Mouse (Mus musculus): ENCODE data around the gene Ffar2. TPM values are rescaled to one million over a fixed set of nuclear protein-coding genes. Genes with fewer than 3 reads are reported as not detected.

The Ffar2 gene
- polyA plus RNA-seq, 1 experiment from 2014 or later: not detected

- DNase-seq (ENCODE audit: low spot score): no peak
- 0 out of 2 replicates have a peak, but pooled peaks cover 15% of the 10 kb centered on the region for H3K27me3 ChIP-seq (ENCODE audit: low read depth, poor library complexity, severe bottlenecking)
- no peaks in the 10 kb centered on the region for H3K9me3 ChIP-seq (replicated peaks)
- no peaks in the 10 kb centered on the region for H3K36me3 ChIP-seq
- no peak overlapping the region for H3K4me3 ChIP-seq
- no peaks in the 10 kb centered on the region for H3K4me1 ChIP-seq
- H3K27ac ChIP-seq: no peak overlapping the region
- WGBS: 75% methylated on average over 1 of the region's 1 CpGs
Observed at GRCm38 (mm10) chr7:30785154-30785553, 38.4 kb downstream of the Ffar2 start.

- Histone ChIP-seq H3K27ac (no peak overlapping the region), H3K9me3 (replicated peaks) (no peaks in the 10 kb centered on the region), H3K4me1 (no peaks in the 10 kb centered on the region), H3K36me3 (no peaks in the 10 kb centered on the region), H3K27me3 (ENCODE audit: low read depth, poor library complexity, severe bottlenecking) (0 out of 2 replicates have a peak, but pooled peaks cover 6% of the 10 kb centered on the region), H3K4me3 (no peak overlapping the region)
- DNase-seq (ENCODE audit: low spot score): no peak
- WGBS: 80% methylated on average over 3 of the region's 3 CpGs
Observed at GRCm38 (mm10) chr7:30782658-30783057, 40.9 kb downstream of the Ffar2 start.

DNA sequence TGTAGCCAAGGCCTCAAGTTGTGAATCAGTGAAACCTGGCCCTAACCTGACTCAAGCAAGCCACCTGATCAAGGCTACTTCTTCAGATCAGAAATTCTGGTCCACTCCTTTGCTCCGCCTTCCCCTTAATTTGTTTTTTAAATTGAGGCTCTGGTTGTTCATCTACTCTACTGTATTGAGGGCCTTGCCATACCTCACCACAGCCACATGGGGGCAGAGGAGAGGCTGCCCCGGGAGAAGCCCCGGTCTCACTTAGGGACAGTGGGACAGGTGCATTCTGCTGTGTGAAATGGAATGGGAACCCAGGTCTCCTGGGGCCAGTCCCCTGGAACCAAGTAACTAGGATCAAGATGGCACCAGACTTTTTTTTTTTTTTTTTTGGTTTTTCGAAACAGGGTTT lies 41.8 kb downstream of the Ffar2 start:
- DNase-seq (ENCODE audit: low spot score): no peak
- Histone ChIP-seq H3K4me1 (no peaks in the 10 kb centered on the region), H3K27me3 (ENCODE audit: low read depth, poor library complexity, severe bottlenecking) (no peaks in the 10 kb centered on the region), H3K27ac (no peak overlapping the region), H3K36me3 (no peaks in the 10 kb centered on the region), H3K4me3 (no peak overlapping the region), H3K9me3 (replicated peaks) (no peaks in the 10 kb centered on the region)
- 72% methylated on average over 4 of the region's 4 CpGs for WGBS

DNA sequence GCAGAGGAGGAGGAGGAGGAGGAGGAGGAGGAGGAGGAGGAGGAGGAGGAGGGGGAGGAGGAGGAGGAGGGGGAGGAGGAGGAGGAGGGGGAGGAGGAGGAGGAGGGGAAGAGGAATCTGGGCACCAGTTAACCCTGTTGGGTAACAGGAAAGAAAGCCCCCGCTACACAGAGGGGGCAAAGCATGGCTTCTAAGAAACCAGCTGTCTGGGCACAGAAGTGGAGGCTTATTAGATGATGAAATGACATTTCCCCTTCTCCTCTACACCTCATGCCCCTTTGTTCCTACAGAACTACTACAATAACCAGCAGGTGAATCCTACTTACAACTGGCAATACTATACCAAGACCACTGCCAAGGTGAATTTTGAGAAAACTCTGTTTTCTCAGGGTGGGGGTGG lies 45.7 kb downstream of the Ffar2 start:
- DNase-seq (ENCODE audit: low spot score): no peak
- whole genome bisulfite sequencing: 78% methylated on average over 1 of the region's 1 CpGs

DNA sequence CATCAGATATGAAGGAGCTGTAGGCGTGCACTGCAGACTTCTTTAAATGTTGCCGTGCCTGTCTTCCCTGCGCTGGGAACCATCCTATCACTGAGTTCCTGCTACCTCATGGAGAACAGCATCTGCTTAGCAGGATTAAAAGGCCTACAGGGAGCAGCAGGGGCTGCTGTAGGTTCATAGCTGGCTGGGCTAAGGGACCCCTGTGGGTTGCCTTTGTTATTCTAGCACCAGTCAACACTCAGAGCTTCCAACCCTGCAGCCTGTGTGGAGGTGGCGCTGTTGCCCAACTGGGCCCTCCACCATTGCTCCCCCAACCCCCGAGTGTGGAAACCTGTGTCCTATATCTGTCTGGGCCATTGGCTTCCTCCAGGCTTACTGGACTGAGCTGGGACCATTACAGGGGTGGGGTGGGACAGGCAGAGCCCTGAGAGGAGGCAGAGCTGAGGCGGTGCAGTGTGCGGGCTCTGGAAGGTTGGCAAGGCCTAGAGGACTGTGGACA lies 46.4 kb downstream of the Ffar2 start:
- Histone ChIP-seq H3K4me1 (no peaks in the 10 kb centered on the region), H3K27me3 (ENCODE audit: low read depth, poor library complexity, severe bottlenecking) (no peaks in the 10 kb centered on the region), H3K9me3 (replicated peaks) (no peaks in the 10 kb centered on the region), H3K36me3 (no peaks in the 10 kb centered on the region), H3K27ac (no peak overlapping the region), H3K4me3 (no peak overlapping the region)
- no peak for DNase-seq (ENCODE audit: low spot score)
- 55% methylated on average over 7 of the region's 7 CpGs for WGBS

More for the DNA sequence above, 45.7 kb downstream of the Ffar2 start:
- Histone ChIP-seq H3K27ac (no peak overlapping the region), H3K4me3 (no peak overlapping the region), H3K36me3 (no peaks in the 10 kb centered on the region), H3K27me3 (ENCODE audit: low read depth, poor library complexity, severe bottlenecking) (no peaks in the 10 kb centered on the region), H3K4me1 (no peaks in the 10 kb centered on the region), H3K9me3 (replicated peaks) (no peaks in the 10 kb centered on the region)

DNA sequence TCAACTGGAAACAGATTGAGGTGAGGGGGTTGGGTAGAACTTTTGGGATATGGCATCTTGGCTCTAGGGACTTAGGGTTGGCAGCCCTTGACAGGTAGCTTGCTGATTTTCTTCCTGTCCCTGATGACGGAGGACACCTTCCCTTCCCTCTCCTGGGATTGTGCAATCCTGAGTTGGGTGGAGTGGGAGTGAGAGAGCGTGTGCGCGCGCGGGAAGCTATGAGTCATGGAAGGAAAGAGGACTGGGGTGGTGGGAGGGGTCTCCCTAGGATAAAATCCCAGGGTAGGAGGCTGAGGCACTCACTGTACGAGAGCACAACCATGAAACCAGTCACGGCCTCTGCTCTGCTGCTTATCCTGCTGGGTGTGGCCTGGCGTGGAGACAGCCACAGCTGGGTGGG lies 47.5 kb downstream of the Ffar2 start:
- WGBS: 91% methylated on average over 9 of the region's 9 CpGs

DNA sequence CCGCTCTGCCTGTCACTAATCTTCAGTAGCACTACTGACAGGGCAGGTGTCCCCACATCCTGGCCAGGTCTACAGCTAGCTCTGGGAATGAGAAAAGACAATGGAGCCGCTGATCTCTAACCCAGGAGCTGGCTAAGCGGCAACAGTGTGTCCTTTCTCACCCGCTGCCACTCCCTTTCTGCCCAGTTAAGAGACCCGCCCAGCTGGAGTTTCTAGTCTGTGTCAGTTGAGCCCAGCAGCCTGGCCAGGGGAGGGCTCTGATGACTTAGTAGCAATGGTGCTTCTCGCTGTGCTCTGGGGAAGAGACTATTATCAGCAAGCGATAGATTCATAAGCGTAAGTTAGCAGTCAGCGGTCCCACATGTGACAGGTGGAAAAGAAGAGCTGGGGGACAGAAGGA lies 54.3 kb downstream of the Ffar2 start:
- no peak for DNase-seq (ENCODE audit: low spot score)
- no peak overlapping the region for H3K4me3 ChIP-seq
- no peaks in the 10 kb centered on the region for H3K36me3 ChIP-seq
- no peaks in the 10 kb centered on the region for H3K4me1 ChIP-seq
- H3K27me3 ChIP-seq (ENCODE audit: low read depth, poor library complexity, severe bottlenecking): peaks cover 12% of the 10 kb centered on the region; the same call in 1 of the 2 replicates
- H3K27ac ChIP-seq: no peak overlapping the region
- no peaks in the 10 kb centered on the region for H3K9me3 ChIP-seq (replicated peaks)
- WGBS: 40% methylated on average over 9 of the region's 9 CpGs

More for the DNA sequence above, 47.5 kb downstream of the Ffar2 start:
- H3K4me1 ChIP-seq: no peaks in the 10 kb centered on the region
- no peak overlapping the region for H3K4me3 ChIP-seq
- H3K9me3 ChIP-seq (replicated peaks): no peaks in the 10 kb centered on the region
- H3K27me3 ChIP-seq (ENCODE audit: low read depth, poor library complexity, severe bottlenecking): no peaks in the 10 kb centered on the region
- H3K36me3 ChIP-seq: no peaks in the 10 kb centered on the region
- DNase-seq (ENCODE audit: low spot score): no peak
- no peak overlapping the region for H3K27ac ChIP-seq

Other genes with a start within 250 kb of the Ffar2 start
- gene Kmt2b, start 235.0 kb downstream of the Ffar2 start, polyA plus RNA-seq (2016; fragmentation: Nextera tagmentation; extraction: Ambion mirVana): 10.2 and 10.6 TPM in 2 replicates
- 0.15 and 0.45 TPM in 2 replicates for gene Zbtb32, start 224.9 kb downstream of the Ffar2 start, polyA plus RNA-seq (2016; fragmentation: Nextera tagmentation; extraction: Ambion mirVana)
- 7.9 and 8.2 TPM in 2 replicates for gene Upk1a, start 210.9 kb downstream of the Ffar2 start, polyA plus RNA-seq (2016; fragmentation: Nextera tagmentation; extraction: Ambion mirVana)
- gene Cox6b1, start 197.6 kb downstream of the Ffar2 start, polyA plus RNA-seq (2016; fragmentation: Nextera tagmentation; extraction: Ambion mirVana): 776 and 820 TPM in 2 replicates
- 1.3 and 2.5 TPM in 2 replicates for gene Etv2, start 187.9 kb downstream of the Ffar2 start, polyA plus RNA-seq (2016; fragmentation: Nextera tagmentation; extraction: Ambion mirVana)
- gene Rbm42, start 173.5 kb downstream of the Ffar2 start, polyA plus RNA-seq (2016; fragmentation: Nextera tagmentation; extraction: Ambion mirVana): 150 and 151 TPM in 2 replicates
- 84.1 and 84.8 TPM in 2 replicates for gene Haus5, start 158.8 kb downstream of the Ffar2 start, polyA plus RNA-seq (2016; fragmentation: Nextera tagmentation; extraction: Ambion mirVana)
- gene Pmis2, start 152.2 kb downstream of the Ffar2 start, polyA plus RNA-seq (2016; fragmentation: Nextera tagmentation; extraction: Ambion mirVana): not detected in 2 replicates
- gene 2200002J24Rik, start 124.8 kb downstream of the Ffar2 start, polyA plus RNA-seq (2016; fragmentation: Nextera tagmentation; extraction: Ambion mirVana): not detected in 2 replicates
- 0.08 and 0.38 TPM in 2 replicates for gene Atp4a, start 111.6 kb downstream of the Ffar2 start, polyA plus RNA-seq (2016; fragmentation: Nextera tagmentation; extraction: Ambion mirVana)
- gene Tmem147, start 94.2 kb downstream of the Ffar2 start, polyA plus RNA-seq (2016; fragmentation: Nextera tagmentation; extraction: Ambion mirVana): 153 and 159 TPM in 2 replicates
- 0.43 TPM in 1 of 2 replicates, not detected in the other for gene Gapdhs, start 80.1 kb downstream of the Ffar2 start, polyA plus RNA-seq (2016; fragmentation: Nextera tagmentation; extraction: Ambion mirVana)
- 1.1 and 1.4 TPM in 2 replicates for gene Sbsn, start 72.3 kb downstream of the Ffar2 start, polyA plus RNA-seq (2016; fragmentation: Nextera tagmentation; extraction: Ambion mirVana)
- gene Dmkn, start 60.0 kb downstream of the Ffar2 start, polyA plus RNA-seq (2016; fragmentation: Nextera tagmentation; extraction: Ambion mirVana): not detected in 2 replicates
- not detected in 2 replicates for gene Krtdap, start 35.9 kb downstream of the Ffar2 start, polyA plus RNA-seq (2016; fragmentation: Nextera tagmentation; extraction: Ambion mirVana)
- gene Ffar3, start 32.4 kb upstream of the Ffar2 start, polyA plus RNA-seq (2016; fragmentation: Nextera tagmentation; extraction: Ambion mirVana): not detected in 2 replicates
- gene Ffar1, start 37.8 kb upstream of the Ffar2 start, polyA plus RNA-seq (2016; fragmentation: Nextera tagmentation; extraction: Ambion mirVana): not detected in 2 replicates
- gene Cd22, start 56.6 kb upstream of the Ffar2 start, polyA plus RNA-seq (2016; fragmentation: Nextera tagmentation; extraction: Ambion mirVana): 0.59 TPM in 1 of 2 replicates, not detected in the other
- 0.21 TPM in 1 of 2 replicates, not detected in the other for gene Mag, start 91.1 kb upstream of the Ffar2 start, polyA plus RNA-seq (2016; fragmentation: Nextera tagmentation; extraction: Ambion mirVana)
- gene Hamp2, start 100.9 kb upstream of the Ffar2 start, polyA plus RNA-seq (2016; fragmentation: Nextera tagmentation; extraction: Ambion mirVana): not detected in 2 replicates
- gene Hamp, start 120.3 kb upstream of the Ffar2 start, polyA plus RNA-seq (2016; fragmentation: Nextera tagmentation; extraction: Ambion mirVana): not detected in 2 replicates
- gene Usf2, start 133.0 kb upstream of the Ffar2 start, polyA plus RNA-seq (2016; fragmentation: Nextera tagmentation; extraction: Ambion mirVana): 28.7 and 33.5 TPM in 2 replicates
- 28.9 and 31.3 TPM in 2 replicates for gene Lsr, start 149.7 kb upstream of the Ffar2 start, polyA plus RNA-seq (2016; fragmentation: Nextera tagmentation; extraction: Ambion mirVana)
- 1.0 and 1.3 TPM in 2 replicates for gene Fam187b, start 150.0 kb upstream of the Ffar2 start, polyA plus RNA-seq (2016; fragmentation: Nextera tagmentation; extraction: Ambion mirVana)
- 8.0 and 8.1 TPM in 2 replicates for gene Fxyd5, start 218.7 kb upstream of the Ffar2 start, polyA plus RNA-seq (2016; fragmentation: Nextera tagmentation; extraction: Ambion mirVana)
- 0.30 and 1.3 TPM in 2 replicates for gene Fxyd7, start 227.7 kb upstream of the Ffar2 start, polyA plus RNA-seq (2016; fragmentation: Nextera tagmentation; extraction: Ambion mirVana)
- gene Fxyd1, start 233.4 kb upstream of the Ffar2 start, polyA plus RNA-seq (2016; fragmentation: Nextera tagmentation; extraction: Ambion mirVana): 6.2 and 7.7 TPM in 2 replicates
- 0.13 and 0.16 TPM in 2 replicates for gene Lgi4, start 235.6 kb upstream of the Ffar2 start, polyA plus RNA-seq (2016; fragmentation: Nextera tagmentation; extraction: Ambion mirVana)

Data from limb, embryonic 10.5 days (tissue).